13 mouse cellular contexts compared by ENCODE assay signal in genomic region chr10:86193863-86194434, GRCm38 (mm10).
DNase-seq lines count a peak whose midpoint lies in the region; ATAC-seq and TF ChIP-seq lines count a peak whose summit lies in the region.
"Had no signal": no experiment of that assay in that cellular context is flagged by ENCODE, and none has a peak within 500 bp of the region (broad histone marks: within the 10 kb centered on the region; RNA-seq: fewer than 3 reads in every experiment).

No protein-coding gene starts in this region.

- no peak overlapping the region for H3K4me3 ChIP-seq in gastrocnemius, adult 2 months
- no peak overlapping the region for H3K4me3 ChIP-seq in left cerebral cortex, adult 2 months
- no peak overlapping the region for H3K4me3 ChIP-seq in kidney, embryonic 15.5 days (replicated peaks)
- H3K4me3 ChIP-seq: limb, embryonic 15.5 days had no signal

- 72% methylated on average over 4 of the region's 4 CpGs for WGBS in kidney, embryonic 15.5 days

- intact Hi-C loops in gastrocnemius, adult 2 months (cut with DNase I), result no loop called here
- intact Hi-C loops in left cerebral cortex, postnatal 14 days (cut with DNase I), result no loop called here
- intact Hi-C loops in left cerebral cortex, adult 2 months (cut with DNase I), result no loop called here

- peak overlapping the region; percentile 35; the same call in 1 of the 2 replicates for H3K27ac ChIP-seq in gastrocnemius, adult 2 months
- H3K27ac ChIP-seq in left cerebral cortex, adult 2 months, result no peak overlapping the region
- H3K27ac ChIP-seq in kidney, embryonic 15.5 days, result no peak overlapping the region

- no peaks in the 10 kb centered on the region for H3K4me1 ChIP-seq in kidney, embryonic 15.5 days

- TF ChIP-seq CTCF in gastrocnemius, adult 2 months (IDR thresholded peaks at IDR 0.05), result no peak
- no peak for TF ChIP-seq CTCF in left cerebral cortex, adult 2 months (IDR thresholded peaks at IDR 0.05)

- no peak overlapping the region for H3K9ac ChIP-seq in kidney, embryonic 15.5 days

- no peak for ATAC-seq in kidney, embryonic 15.5 days (replicated peaks; ENCODE audit: low FRiP score)
- ATAC-seq: forebrain, embryonic 14.5 days had no signal

- no peaks in the 10 kb centered on the region for H3K9me3 ChIP-seq in kidney, embryonic 15.5 days (replicated peaks)
- H3K9me3 ChIP-seq: limb, embryonic 15.5 days had no signal

- no peak overlapping the region for H3K4me2 ChIP-seq in kidney, embryonic 15.5 days
- H3K4me2 ChIP-seq: limb, embryonic 15.5 days had no signal

- peak; percentile 39 for DNase-seq in gastrocnemius, adult 2 months
- DNase-seq in gastrocnemius, adult 18-20 months (ENCODE audit: low spot score), result no peak
- peak; percentile 26 to 47 for DNase-seq in left cerebral cortex, postnatal 14 days (ENCODE audit: low spot score in 2 of 2)
- DNase-seq in left cerebral cortex, adult 2 months (ENCODE audit: extremely low spot score in 1 of 2, low spot score in 2 of 2), result no peak
- peak; percentile 67 for DNase-seq in brain, adult 2 months (ENCODE audit: low read depth, low spot score)
- DNase-seq in layer of hippocampus, postnatal 14 days (ENCODE audit: low spot score in 2 of 2), result peak; percentile 21 to 48
- DNase-seq in urinary bladder, postnatal 14 days (ENCODE audit: low spot score), result no peak
- DNase-seq: kidney, adult 8-10 months; lung, postnatal 10 days; right cerebral cortex, postnatal 25 days had no signal

- H3K36me3 ChIP-seq in kidney, embryonic 15.5 days, result no peaks in the 10 kb centered on the region
- H3K36me3 ChIP-seq: limb, embryonic 15.5 days had no signal

- no peaks in the 10 kb centered on the region for H3K27me3 ChIP-seq in kidney, embryonic 15.5 days
- H3K27me3 ChIP-seq: limb, embryonic 15.5 days had no signal

Comparison
In these comparisons a context has a peak if more than half of its experiments do, and no peak if none do; other contexts are left out.
1. DNase-seq: peak in gastrocnemius, adult 2 months (single experiment), left cerebral cortex, postnatal 14 days (2 of 2), brain, adult 2 months (single experiment) and layer of hippocampus, postnatal 14 days (2 of 2); none in gastrocnemius, adult 18-20 months (single experiment), left cerebral cortex, adult 2 months (0 of 2) and urinary bladder, postnatal 14 days (single experiment).